Mouse (Mus musculus) forebrain, embryonic 11.5 days (tissue): Measurements from ENCODE around the gene Lrrtm3. TPM values are rescaled to one million over a fixed set of nuclear protein-coding genes. Genes with fewer than 3 reads are reported as not detected.

ENCODE experiments used
- ATAC-seq: fragments of 200-750 bp; cut with Nextera tagmentation; replicated peaks from 2 replicates; pipeline ENCODE4 v1.8.0; 2017; ENCODE audit warnings: moderate TSS enrichment; ENCODE audit not compliant: low FRiP score
- DNase-seq: peaks from one replicate; pipeline ENCODE4 v3.0.0-alpha.2; 2017; ENCODE audit warnings: low spot score
- H3K27ac ChIP-seq: fragments of 300-500 bp; sonication (generic); 2 replicates; pipeline ENCODE4 v1.5.1; 2014; ENCODE audit warnings: low read depth, low read length
- H3K27me3 ChIP-seq: fragments of 300-500 bp; sonication (generic); 2 replicates; pipeline ENCODE4 v1.6.1; 2014; ENCODE audit warnings: mild to moderate bottlenecking, low read length, mixed read lengths; ENCODE audit not compliant: control insufficient read depth, insufficient read depth
- H3K36me3 ChIP-seq: fragments of 300-500 bp; sonication (generic); 2 replicates; pipeline ENCODE4 v1.6.1; 2014; ENCODE audit warnings: mild to moderate bottlenecking, low read length, moderate library complexity, mixed read lengths; ENCODE audit not compliant: control insufficient read depth, insufficient read depth
- H3K4me1 ChIP-seq: fragments of 300-500 bp; sonication (generic); replicated peaks from 2 replicates; pipeline ENCODE4 v1.6.1; 2014; ENCODE audit warnings: low read length, mixed read lengths; ENCODE audit not compliant: control insufficient read depth, insufficient read depth
- H3K4me2 ChIP-seq: fragments of 300-500 bp; sonication (generic); 2 replicates; pipeline ENCODE4 v1.6.1; 2014; ENCODE audit warnings: low read depth, mild to moderate bottlenecking, low read length, moderate library complexity, mixed read lengths; ENCODE audit not compliant: severe bottlenecking
- H3K4me3 ChIP-seq: fragments of 300-500 bp; sonication (generic); 2 replicates; pipeline ENCODE4 v1.5.1; 2014; ENCODE audit warnings: low read depth, low read length
- H3K9ac ChIP-seq: fragments of 300-500 bp; sonication (generic); 2 replicates; pipeline ENCODE4 v1.6.1; 2014; ENCODE audit warnings: low read length
- H3K9me3 ChIP-seq: fragments of 300-500 bp; sonication (generic); 2 replicates; pipeline ENCODE4 v1.6.1; 2016; ENCODE audit warnings: low read length, mixed read lengths; ENCODE audit not compliant: control insufficient read depth
- WGBS: fragments of 180-500 bp; shearing (Covaris S2); extraction: QIAGEN DNeasy Blood & Tissue Kit; methylation state at CpG from one replicate; pipeline ENCODE4 v1.1.7; 2014; 5-methylcytosine and 5-hydroxymethylcytosine counted together
- polyA plus RNA-seq: library from polyadenylated mRNA; unstranded; fragments of >200 nt; fragmentation: Nextera tagmentation; extraction: Ambion mirVana; gene quantifications from 2 replicates; pipeline ENCODE4 v1.2.1, GENCODE M21; 2014

The Lrrtm3 gene
- polyA plus RNA-seq, result 2.2 and 2.6 TPM in 2 replicates

- no peak within 1 kb of the TSS for H3K27ac ChIP-seq
- under 1% methylated on average over 22 of the region's 22 CpGs for WGBS
- DNase-seq, result peak; percentile 81
- peaks cover 11% of the 10 kb centered on the region for H3K27me3 ChIP-seq
- H3K36me3 ChIP-seq, result no peaks in the 10 kb centered on the region
- peaks cover 8% of the 10 kb centered on the region; the same call in 1 of the 2 replicates for H3K4me1 ChIP-seq
- no peak within 1 kb of the TSS; the same call in 1 of the 2 replicates for H3K9ac ChIP-seq
- peak within 1 kb of the TSS; percentile 64 for H3K4me2 ChIP-seq
- ATAC-seq, result peak; percentile 91
- peak within 1 kb of the TSS; percentile 30 for H3K4me3 ChIP-seq
- H3K9me3 ChIP-seq, result no peaks in the 10 kb centered on the region
These were observed at the start of gene Lrrtm3 for GRCm38 (mm10) chr10:64089680-64090460. Lrrtm3 (minus strand) TSS chr10:64090277.

- H3K9me3 ChIP-seq, result no peaks in the 10 kb centered on the region
- no peak for ATAC-seq
- no peaks in the 10 kb centered on the region for H3K27me3 ChIP-seq
- no peaks in the 10 kb centered on the region for H3K4me1 ChIP-seq
- no peaks in the 10 kb centered on the region for H3K36me3 ChIP-seq
- no peak overlapping the region for H3K4me2 ChIP-seq
- no peak overlapping the region for H3K27ac ChIP-seq
- H3K9ac ChIP-seq, result no peak overlapping the region; the same call in 1 of the 2 replicates
- 24% methylated on average over 7 of the region's 7 CpGs for WGBS
- DNase-seq, result no peak
- H3K4me3 ChIP-seq, result no peak overlapping the region
These were observed 45.4 kb upstream of the Lrrtm3 start for GRCm38 (mm10) chr10:64135481-64135880.

DNA sequence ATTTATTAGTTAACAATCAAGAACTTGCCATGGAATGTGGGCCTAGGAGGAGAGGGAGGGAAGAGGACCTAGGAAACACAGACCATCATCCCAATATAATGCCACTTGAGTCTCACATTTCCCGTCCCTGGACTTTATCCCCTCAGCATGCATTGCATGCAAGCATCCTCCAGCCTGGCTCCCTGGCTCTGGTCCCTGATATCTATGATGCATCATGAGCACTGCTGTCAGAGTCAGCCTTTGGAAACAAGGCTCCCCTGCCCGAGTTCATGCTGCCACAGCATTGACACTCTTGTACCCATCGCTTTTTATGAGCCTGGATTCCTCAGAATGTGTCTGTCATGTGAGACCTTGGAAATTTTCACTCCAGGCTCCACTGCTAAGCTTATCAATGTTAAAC lies 43.4 kb upstream of the Lrrtm3 start:
- DNase-seq (no peak), ATAC-seq (no peak)
- no peaks in the 10 kb centered on the region for H3K36me3 ChIP-seq
- no peak overlapping the region for H3K4me2 ChIP-seq
- H3K9ac ChIP-seq, result no peak overlapping the region
- H3K27me3 ChIP-seq, result no peaks in the 10 kb centered on the region
- no peaks in the 10 kb centered on the region for H3K4me1 ChIP-seq
- H3K9me3 ChIP-seq, result no peaks in the 10 kb centered on the region
- H3K4me3 ChIP-seq, result no peak overlapping the region
- WGBS, result 78% methylated on average over 3 of the region's 3 CpGs
- H3K27ac ChIP-seq, result no peak overlapping the region

GRCm38 (mm10) chr10:64130397-64131150 lies 40.5 kb upstream of the Lrrtm3 start:
- ATAC-seq, result peak; percentile 65

DNA sequence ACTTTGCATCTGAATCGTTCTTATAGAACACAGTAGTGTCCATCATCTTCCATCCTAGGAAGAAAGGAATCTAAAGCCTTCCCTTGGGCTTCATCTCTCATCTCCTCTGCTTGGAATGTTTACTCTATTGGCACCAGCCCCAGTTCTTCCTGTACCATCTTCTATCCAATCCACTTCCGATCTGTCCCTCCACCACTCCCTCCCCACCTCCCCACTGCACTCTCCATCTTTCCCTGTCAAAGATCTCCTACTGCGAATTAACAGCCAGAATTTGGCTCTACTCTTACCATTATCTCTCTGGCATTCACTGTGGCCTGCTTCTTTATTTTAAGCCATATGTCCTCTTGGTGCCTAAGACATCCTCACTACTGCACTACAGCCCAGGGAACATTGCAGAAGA lies 28.8 kb upstream of the Lrrtm3 start:
- ATAC-seq (no peak), DNase-seq (no peak)
- Histone ChIP-seq H3K9ac (no peak overlapping the region), H3K4me2 (no peak overlapping the region), H3K4me1 (no peaks in the 10 kb centered on the region), H3K27ac (no peak overlapping the region), H3K4me3 (no peak overlapping the region), H3K9me3 (no peaks in the 10 kb centered on the region), H3K36me3 (no peaks in the 10 kb centered on the region), H3K27me3 (no peaks in the 10 kb centered on the region)
- 85% methylated on average over 3 of the region's 3 CpGs for WGBS

More at GRCm38 (mm10) chr10:64130397-64131150, 40.5 kb upstream of the Lrrtm3 start:
- no peak overlapping the region for H3K4me2 ChIP-seq
- no peaks in the 10 kb centered on the region for H3K4me1 ChIP-seq
- H3K4me3 ChIP-seq, result no peak overlapping the region
- H3K27ac ChIP-seq, result no peak overlapping the region
- no peaks in the 10 kb centered on the region for H3K27me3 ChIP-seq
- 74% methylated on average over 15 of the region's 15 CpGs for whole genome bisulfite sequencing
- H3K9me3 ChIP-seq, result no peaks in the 10 kb centered on the region
- no peaks in the 10 kb centered on the region for H3K36me3 ChIP-seq
- H3K9ac ChIP-seq, result no peak overlapping the region
- DNase-seq, result no peak

- no peak overlapping the region for H3K4me3 ChIP-seq
- ATAC-seq, result no peak
- no peak overlapping the region for H3K4me2 ChIP-seq
- H3K27me3 ChIP-seq, result no peaks in the 10 kb centered on the region
- no peaks in the 10 kb centered on the region for H3K9me3 ChIP-seq
- no peak for DNase-seq
- WGBS, result 95% methylated on average over 11 of the region's 11 CpGs
- no peaks in the 10 kb centered on the region for H3K36me3 ChIP-seq
- H3K9ac ChIP-seq, result no peak overlapping the region
- no peak overlapping the region for H3K27ac ChIP-seq
- H3K4me1 ChIP-seq, result no peaks in the 10 kb centered on the region
These were observed 25.2 kb upstream of the Lrrtm3 start for GRCm38 (mm10) chr10:64115246-64115645.

GRCm38 (mm10) chr10:64096532-64096931 lies 6.5 kb upstream of the Lrrtm3 start:
- Histone ChIP-seq H3K4me2 (no peak overlapping the region), H3K27ac (no peak overlapping the region), H3K9ac (no peak overlapping the region), H3K36me3 (no peaks in the 10 kb centered on the region), H3K27me3 (no peaks in the 10 kb centered on the region), H3K4me1 (no peaks in the 10 kb centered on the region), H3K9me3 (no peaks in the 10 kb centered on the region), H3K4me3 (no peak overlapping the region)
- ATAC-seq (no peak), DNase-seq (no peak)
- 94% methylated on average over 1 of the region's 1 CpGs for WGBS

- Histone ChIP-seq H3K27me3 (peaks cover 11% of the 10 kb centered on the region), H3K4me2 (no peak overlapping the region; the same call in 1 of the 2 replicates), H3K36me3 (no peaks in the 10 kb centered on the region), H3K27ac (no peak overlapping the region), H3K9me3 (no peaks in the 10 kb centered on the region), H3K9ac (no peak overlapping the region), H3K4me1 (peaks cover 8% of the 10 kb centered on the region; the same call in 1 of the 2 replicates), H3K4me3 (0 out of 2 replicates have a peak overlapping the region, but pooled peaks have one; percentile 7)
- WGBS, result 17% methylated on average over 19 of the region's 19 CpGs
- no peak for DNase-seq
- no peak for ATAC-seq
These were observed 1.2 kb downstream of the Lrrtm3 start for GRCm38 (mm10) chr10:64088774-64089460.
